Mouse (Mus musculus) kidney, embryonic 16.5 days (tissue): ENCODE results near the gene Dtl. TPM values are rescaled to one million over a fixed set of nuclear protein-coding genes. Genes with fewer than 3 reads are reported as not detected.

Experiments used
- ATAC-seq: fragments of 200-750 bp; cut with Nextera tagmentation; 2 replicates; pipeline ENCODE4 v1.8.0; 2017; ENCODE audit warnings: moderate TSS enrichment; ENCODE audit not compliant: low FRiP score, low TSS enrichment
- H3K27ac ChIP-seq: fragments of 300-500 bp; sonication (generic); 2 replicates; pipeline ENCODE4 v1.5.1; 2014; ENCODE audit warnings: low read length
- H3K27me3 ChIP-seq: fragments of 300-500 bp; sonication (generic); 2 replicates; pipeline ENCODE4 v1.6.1; 2014; ENCODE audit warnings: low read length, control low read depth, mixed read lengths; ENCODE audit not compliant: insufficient read depth
- H3K36me3 ChIP-seq: fragments of 300-500 bp; sonication (generic); 2 replicates; pipeline ENCODE4 v1.6.1; 2014; ENCODE audit warnings: low read length, control low read depth, mixed read lengths; ENCODE audit not compliant: insufficient read depth
- H3K4me1 ChIP-seq: fragments of 300-500 bp; sonication (generic); 2 replicates; pipeline ENCODE4 v1.6.1; 2014; ENCODE audit warnings: low read length, control low read depth, mixed read lengths; ENCODE audit not compliant: insufficient read depth
- H3K4me2 ChIP-seq: fragments of 300-500 bp; sonication (generic); replicated peaks from 2 replicates; pipeline ENCODE4 v1.6.1; 2014; ENCODE audit warnings: low read depth, low read length
- H3K4me3 ChIP-seq: fragments of 300-500 bp; sonication (generic); 2 replicates; pipeline ENCODE4 v1.5.1; 2014; ENCODE audit warnings: mild to moderate bottlenecking, low read length
- H3K9ac ChIP-seq: fragments of 300-500 bp; sonication (generic); replicated peaks from 2 replicates; pipeline ENCODE4 v1.6.1; 2014; ENCODE audit warnings: low read length
- H3K9me3 ChIP-seq: fragments of 300-500 bp; sonication (generic); 2 replicates; pipeline ENCODE4 v1.6.1; 2016; ENCODE audit warnings: low read length, control low read depth
- WGBS: fragments of 180-500 bp; shearing (Covaris S2); extraction: QIAGEN DNeasy Blood & Tissue Kit; methylation state at CpG from one replicate; pipeline ENCODE4 v1.1.7; 2014; 5-methylcytosine and 5-hydroxymethylcytosine counted together
- polyA plus RNA-seq: library from polyadenylated mRNA; unstranded; fragments of >200 nt; fragmentation: Nextera tagmentation; extraction: Ambion mirVana; gene quantifications from 2 replicates; pipeline ENCODE4 v1.2.1, GENCODE M21; 2015

Gene Dtl
- polyA plus RNA-seq, 1 experiment from 2014 or later, result 53.3 TPM

- ATAC-seq, result no peak
- Histone ChIP-seq H3K4me3 (no peak overlapping the region), H3K4me1 (no peaks in the 10 kb centered on the region), H3K4me2 (no peak overlapping the region), H3K27me3 (no peaks in the 10 kb centered on the region), H3K9ac (no peak overlapping the region), H3K27ac (no peak overlapping the region), H3K36me3 (peaks cover 83% of the 10 kb centered on the region), H3K9me3 (no peaks in the 10 kb centered on the region)
- 96% methylated on average over 7 of the region's 7 CpGs for WGBS
These were observed 35.0 kb upstream of the Dtl start for GRCm38 (mm10) chr1:191610357-191610756.

- Histone ChIP-seq H3K9me3 (no peaks in the 10 kb centered on the region), H3K36me3 (peaks cover 83% of the 10 kb centered on the region), H3K4me2 (no peak overlapping the region), H3K9ac (no peak overlapping the region), H3K27me3 (no peaks in the 10 kb centered on the region), H3K4me1 (no peaks in the 10 kb centered on the region), H3K4me3 (no peak overlapping the region), H3K27ac (no peak overlapping the region)
- WGBS, result 74% methylated on average over 1 of the region's 1 CpGs
- ATAC-seq, result no peak
These were observed 34.2 kb upstream of the Dtl start for GRCm38 (mm10) chr1:191609578-191609977.

DNA sequence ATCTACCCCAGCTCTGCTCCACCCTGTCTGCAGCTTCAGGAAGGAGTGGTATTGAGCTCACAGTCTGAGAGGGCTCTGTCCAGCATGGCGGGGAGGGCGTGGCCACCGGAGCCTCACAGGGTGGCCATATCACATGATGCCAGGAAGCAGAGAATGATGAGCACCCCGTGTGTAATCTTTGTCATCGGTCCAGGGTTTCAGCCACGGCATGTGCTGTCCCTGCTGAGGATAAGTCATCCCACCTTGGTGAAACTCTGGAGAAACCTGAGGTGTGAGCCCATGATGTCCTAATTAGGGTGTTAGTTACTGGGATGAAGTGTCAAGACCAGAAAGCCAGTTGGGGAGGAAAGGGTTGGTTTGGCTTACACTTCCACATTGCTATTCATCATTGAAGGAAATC, 33.7 kb upstream of the Dtl start:
- ATAC-seq, result no peak
- no peak overlapping the region for H3K9ac ChIP-seq
- 96% methylated on average over 6 of the region's 6 CpGs for WGBS
- H3K4me3 ChIP-seq, result no peak overlapping the region
- H3K4me2 ChIP-seq, result no peak overlapping the region
- no peaks in the 10 kb centered on the region for H3K9me3 ChIP-seq
- no peak overlapping the region for H3K27ac ChIP-seq
- H3K36me3 ChIP-seq, result peaks cover 80% of the 10 kb centered on the region
- H3K27me3 ChIP-seq, result no peaks in the 10 kb centered on the region
- no peaks in the 10 kb centered on the region for H3K4me1 ChIP-seq

DNA sequence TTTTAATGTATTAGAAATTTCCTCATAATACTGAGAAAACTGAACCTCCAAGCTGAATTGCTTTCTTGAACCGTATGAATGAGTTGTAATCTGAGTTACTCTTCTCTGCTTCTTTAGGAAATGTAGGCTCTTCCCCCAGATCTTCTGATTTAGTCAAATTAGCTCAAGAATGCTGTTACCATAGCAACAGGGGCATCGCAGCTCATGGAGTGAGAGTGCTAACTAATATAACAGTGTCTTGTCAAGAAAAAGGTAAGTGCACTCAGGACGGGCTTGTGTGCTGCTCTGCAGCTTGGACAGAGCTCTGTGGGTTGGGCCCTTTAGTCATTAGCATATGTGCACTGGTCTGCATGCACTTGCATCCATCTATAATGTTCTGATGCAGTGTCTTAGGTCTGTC, 29.3 kb upstream of the Dtl start:
- Histone ChIP-seq H3K27me3 (no peaks in the 10 kb centered on the region), H3K4me1 (no peaks in the 10 kb centered on the region), H3K4me3 (no peak overlapping the region), H3K27ac (no peak overlapping the region), H3K36me3 (peaks cover 69% of the 10 kb centered on the region), H3K4me2 (no peak overlapping the region), H3K9me3 (no peaks in the 10 kb centered on the region), H3K9ac (no peak overlapping the region)
- ATAC-seq, result no peak
- 71% methylated on average over 3 of the region's 3 CpGs for WGBS

- Histone ChIP-seq H3K27ac (no peak overlapping the region), H3K9ac (no peak overlapping the region), H3K9me3 (no peaks in the 10 kb centered on the region), H3K4me1 (no peaks in the 10 kb centered on the region), H3K36me3 (peaks cover 57% of the 10 kb centered on the region), H3K4me3 (no peak overlapping the region), H3K27me3 (no peaks in the 10 kb centered on the region), H3K4me2 (no peak overlapping the region)
- ATAC-seq, result no peak
- WGBS, result 76% methylated on average over 5 of the region's 5 CpGs
These were observed 23.9 kb upstream of the Dtl start for GRCm38 (mm10) chr1:191599210-191599609.

- Histone ChIP-seq H3K36me3 (peaks cover 44% of the 10 kb centered on the region), H3K4me1 (no peaks in the 10 kb centered on the region), H3K27ac (no peak overlapping the region), H3K4me3 (no peak overlapping the region), H3K9ac (no peak overlapping the region), H3K4me2 (no peak overlapping the region), H3K27me3 (no peaks in the 10 kb centered on the region), H3K9me3 (no peaks in the 10 kb centered on the region)
- ATAC-seq, result no peak
- 94% methylated on average over 8 of the region's 8 CpGs for WGBS
These were observed 20.7 kb upstream of the Dtl start for GRCm38 (mm10) chr1:191596076-191596475.

DNA sequence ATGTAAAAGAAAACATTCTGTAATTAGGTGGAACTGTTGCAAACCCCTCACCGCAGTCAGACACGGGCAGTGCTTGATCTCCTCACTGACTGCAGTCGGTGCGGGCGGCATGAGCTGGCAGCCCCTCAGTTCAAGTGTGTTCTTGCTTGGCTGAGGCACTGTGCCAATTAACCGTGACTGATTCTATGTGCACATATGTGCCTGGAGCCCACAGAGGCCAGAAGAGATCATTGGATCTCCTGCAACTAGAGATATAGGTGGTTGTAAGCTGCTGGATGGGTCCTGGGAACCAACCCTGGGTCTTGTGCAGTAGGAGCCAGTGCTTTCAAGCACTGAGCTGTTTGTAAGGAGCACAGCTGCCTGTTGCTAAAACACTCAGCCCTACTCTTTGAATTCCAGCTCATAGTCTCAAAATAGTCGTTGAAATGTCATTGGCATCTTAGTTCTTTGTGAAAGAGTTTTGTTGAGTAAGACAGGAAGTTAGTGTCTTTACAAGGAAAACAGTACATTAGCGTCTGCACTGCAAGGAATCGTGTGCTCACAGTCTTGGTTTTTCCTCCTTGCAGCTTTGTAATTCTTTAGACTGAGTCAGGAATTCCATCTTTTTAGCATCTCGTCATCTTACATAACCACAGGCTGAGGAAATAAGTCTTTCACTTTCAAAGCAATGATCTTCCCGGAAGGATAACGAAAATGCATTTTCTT, 16.8 kb upstream of the Dtl start:
- H3K27me3 ChIP-seq, result no peaks in the 10 kb centered on the region
- no peak overlapping the region for H3K4me2 ChIP-seq
- H3K4me3 ChIP-seq, result no peak overlapping the region
- 82% methylated on average over 12 of the region's 12 CpGs for WGBS
- H3K36me3 ChIP-seq, result peaks cover 43% of the 10 kb centered on the region
- no peak for ATAC-seq
- H3K9me3 ChIP-seq, result no peaks in the 10 kb centered on the region; the same call in 1 of the 2 replicates
- H3K9ac ChIP-seq, result no peak overlapping the region
- H3K4me1 ChIP-seq, result no peaks in the 10 kb centered on the region
- no peak overlapping the region for H3K27ac ChIP-seq

GRCm38 (mm10) chr1:191588749-191589148, 13.4 kb upstream of the Dtl start:
- Histone ChIP-seq H3K4me2 (no peak overlapping the region), H3K4me3 (no peak overlapping the region), H3K9ac (no peak overlapping the region), H3K9me3 (no peaks in the 10 kb centered on the region; the same call in 1 of the 2 replicates), H3K36me3 (peaks cover 41% of the 10 kb centered on the region), H3K27ac (no peak overlapping the region), H3K4me1 (no peaks in the 10 kb centered on the region), H3K27me3 (no peaks in the 10 kb centered on the region)
- 93% methylated on average over 2 of the region's 2 CpGs for WGBS
- no peak for ATAC-seq

- Histone ChIP-seq H3K36me3 (peaks cover 52% of the 10 kb centered on the region), H3K27ac (no peak overlapping the region), H3K9me3 (no peaks in the 10 kb centered on the region; the same call in 1 of the 2 replicates), H3K4me3 (no peak overlapping the region), H3K27me3 (no peaks in the 10 kb centered on the region), H3K4me1 (no peaks in the 10 kb centered on the region), H3K4me2 (no peak overlapping the region), H3K9ac (no peak overlapping the region)
- ATAC-seq, result no peak
- 95% methylated on average over 3 of the region's 3 CpGs for WGBS
These were observed 11.7 kb upstream of the Dtl start for GRCm38 (mm10) chr1:191587062-191587461.

- H3K9me3 ChIP-seq, result no peaks in the 10 kb centered on the region; the same call in 1 of the 2 replicates
- WGBS, result 92% methylated on average over 2 of the region's 2 CpGs
- peaks cover 52% of the 10 kb centered on the region for H3K36me3 ChIP-seq
- no peaks in the 10 kb centered on the region for H3K4me1 ChIP-seq
- ATAC-seq, result no peak
- H3K9ac ChIP-seq, result no peak overlapping the region
- no peak overlapping the region for H3K27ac ChIP-seq
- H3K4me2 ChIP-seq, result no peak overlapping the region
- H3K4me3 ChIP-seq, result no peak overlapping the region
- H3K27me3 ChIP-seq, result no peaks in the 10 kb centered on the region
These were observed 10.4 kb upstream of the Dtl start for GRCm38 (mm10) chr1:191585704-191586103.
